Mouse (Mus musculus) lung, embryonic 16.5 days (tissue): Measurements from ENCODE around the gene Tfam. TPM values are rescaled to one million over a fixed set of nuclear protein-coding genes. Genes with fewer than 3 reads are reported as not detected.

Experiments
- ATAC-seq: fragments of 200-750 bp; cut with Nextera tagmentation; 2 replicates; pipeline ENCODE4 v1.8.0; 2017; ENCODE audit warnings: low read depth, mild to moderate bottlenecking, moderate library complexity
- H3K27ac ChIP-seq: fragments of 300-500 bp; sonication (generic); 2 replicates; pipeline ENCODE4 v1.5.1; 2014; ENCODE audit warnings: mild to moderate bottlenecking, control low read depth, low read length
- H3K27me3 ChIP-seq: fragments of 300-500 bp; sonication (generic); 2 replicates; pipeline ENCODE4 v1.6.1; 2014; ENCODE audit warnings: low read depth, low read length, mixed read lengths; ENCODE audit not compliant: control insufficient read depth, insufficient read depth
- H3K36me3 ChIP-seq: fragments of 300-500 bp; sonication (generic); 2 replicates; pipeline ENCODE4 v1.6.1; 2014; ENCODE audit warnings: low read length; ENCODE audit not compliant: control insufficient read depth, insufficient read depth
- H3K4me1 ChIP-seq: fragments of 300-500 bp; sonication (generic); replicated peaks from 2 replicates; pipeline ENCODE4 v1.6.1; 2014; ENCODE audit warnings: low read length, mixed read lengths; ENCODE audit not compliant: control insufficient read depth, insufficient read depth
- H3K4me2 ChIP-seq: fragments of 300-500 bp; sonication (generic); 2 replicates; pipeline ENCODE4 v1.6.1; 2014; ENCODE audit warnings: low read depth, low read length, control low read depth
- H3K4me3 ChIP-seq: fragments of 300-500 bp; sonication (generic); 2 replicates; pipeline ENCODE4 v1.5.1; 2014; ENCODE audit warnings: mild to moderate bottlenecking, low read length, control low read depth
- H3K9ac ChIP-seq: fragments of 300-500 bp; sonication (generic); 2 replicates; pipeline ENCODE4 v1.6.1; 2014; ENCODE audit warnings: low read length, control low read depth
- H3K9me3 ChIP-seq: fragments of 300-500 bp; sonication (generic); 2 replicates; pipeline ENCODE4 v1.6.1; 2016; ENCODE audit warnings: low read length; ENCODE audit not compliant: control insufficient read depth
- WGBS: fragments of 180-500 bp; shearing (Covaris S2); extraction: QIAGEN DNeasy Blood & Tissue Kit; methylation state at CpG from one replicate; pipeline ENCODE4 v1.1.7; 2014; 5-methylcytosine and 5-hydroxymethylcytosine counted together
- polyA plus RNA-seq: library from polyadenylated mRNA; unstranded; fragments of >200 nt; fragmentation: Nextera tagmentation; extraction: Ambion mirVana; gene quantifications from 2 replicates; pipeline ENCODE4 v1.2.1, GENCODE M21; 2015

Gene Tfam
- polyA plus RNA-seq, 1 experiment from 2014 or later = 65.1 TPM

GRCm38 (mm10) chr10:71200964-71201363, 37.1 kb downstream of the Tfam start:
- H3K9ac ChIP-seq = no peak overlapping the region
- H3K27ac ChIP-seq = no peak overlapping the region
- no peaks in the 10 kb centered on the region for H3K9me3 ChIP-seq
- WGBS = 62% methylated on average over 5 of the region's 5 CpGs
- H3K4me2 ChIP-seq = no peak overlapping the region
- H3K4me1 ChIP-seq = 0 out of 2 replicates have a peak, but pooled peaks cover 2% of the 10 kb centered on the region
- no peak overlapping the region for H3K4me3 ChIP-seq
- no peaks in the 10 kb centered on the region for H3K36me3 ChIP-seq
- H3K27me3 ChIP-seq = no peaks in the 10 kb centered on the region
- ATAC-seq = no peak

- H3K27me3 ChIP-seq = no peaks in the 10 kb centered on the region
- H3K9me3 ChIP-seq = no peaks in the 10 kb centered on the region
- no peaks in the 10 kb centered on the region for H3K36me3 ChIP-seq
- no peak overlapping the region for H3K4me3 ChIP-seq
- H3K4me1 ChIP-seq = 0 out of 2 replicates have a peak, but pooled peaks cover 2% of the 10 kb centered on the region
- no peak overlapping the region for H3K4me2 ChIP-seq
- 66% methylated on average over 8 of the region's 8 CpGs for WGBS
- no peak overlapping the region for H3K27ac ChIP-seq
- no peak for ATAC-seq
- H3K9ac ChIP-seq = no peak overlapping the region
Observed at GRCm38 (mm10) chr10:71198676-71199075, 39.4 kb downstream of the Tfam start.

GRCm38 (mm10) chr10:71197036-71197785, 40.9 kb downstream of the Tfam start:
- Histone ChIP-seq H3K4me2 (no peak overlapping the region), H3K4me1 (peaks cover 8% of the 10 kb centered on the region; the same call in 1 of the 2 replicates), H3K9ac (no peak overlapping the region), H3K27ac (no peak overlapping the region), H3K9me3 (no peaks in the 10 kb centered on the region), H3K4me3 (no peak overlapping the region), H3K36me3 (no peaks in the 10 kb centered on the region), H3K27me3 (no peaks in the 10 kb centered on the region)
- 0 out of 2 replicates have a peak, but pooled peaks have one; percentile 12 for ATAC-seq
- 28% methylated on average over 14 of the region's 14 CpGs for WGBS

GRCm38 (mm10) chr10:71195501-71195900, 42.6 kb downstream of the Tfam start:
- peaks cover 8% of the 10 kb centered on the region; the same call in 1 of the 2 replicates for H3K4me1 ChIP-seq
- peak overlapping the region; percentile 25; the same call in 1 of the 2 replicates for H3K4me2 ChIP-seq
- peak; percentile 33; the same call in 1 of the 2 replicates for ATAC-seq
- no peaks in the 10 kb centered on the region for H3K27me3 ChIP-seq
- no peak overlapping the region for H3K27ac ChIP-seq
- no peaks in the 10 kb centered on the region for H3K9me3 ChIP-seq
- no peak overlapping the region for H3K9ac ChIP-seq
- H3K4me3 ChIP-seq = no peak overlapping the region
- 33% methylated on average over 9 of the region's 9 CpGs for WGBS
- H3K36me3 ChIP-seq = no peaks in the 10 kb centered on the region

- no peak overlapping the region for H3K9ac ChIP-seq
- H3K9me3 ChIP-seq = no peaks in the 10 kb centered on the region
- H3K36me3 ChIP-seq = no peaks in the 10 kb centered on the region
- 76% methylated on average over 7 of the region's 7 CpGs for WGBS
- H3K4me2 ChIP-seq = no peak overlapping the region
- H3K27me3 ChIP-seq = no peaks in the 10 kb centered on the region
- peaks cover 8% of the 10 kb centered on the region; the same call in 1 of the 2 replicates for H3K4me1 ChIP-seq
- no peak overlapping the region for H3K4me3 ChIP-seq
- ATAC-seq = no peak
- no peak overlapping the region for H3K27ac ChIP-seq
Observed at GRCm38 (mm10) chr10:71194713-71195112, 43.4 kb downstream of the Tfam start.

DNA sequence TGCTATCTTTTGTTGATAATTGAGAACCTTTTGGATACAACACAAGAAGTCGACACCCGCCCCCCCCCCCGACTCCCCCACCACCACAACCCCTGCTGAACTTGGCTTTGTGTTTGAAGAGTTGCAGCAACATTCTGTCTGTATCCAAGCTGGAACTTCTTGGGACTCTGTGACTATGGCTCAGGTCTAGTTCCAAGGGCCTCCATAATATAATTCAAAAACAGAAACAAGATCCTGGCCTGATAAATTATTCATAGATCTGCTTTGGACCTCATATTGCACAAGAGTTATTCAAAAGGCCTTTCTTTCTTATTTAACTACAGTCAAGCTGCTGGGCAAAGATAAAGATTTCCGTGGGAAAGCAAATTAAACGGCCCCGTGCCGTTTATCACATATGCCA, 44.8 kb downstream of the Tfam start:
- H3K9me3 ChIP-seq = no peaks in the 10 kb centered on the region
- no peaks in the 10 kb centered on the region for H3K27me3 ChIP-seq
- peaks cover 8% of the 10 kb centered on the region; the same call in 1 of the 2 replicates for H3K4me1 ChIP-seq
- WGBS = 46% methylated on average over 7 of the region's 7 CpGs
- no peaks in the 10 kb centered on the region for H3K36me3 ChIP-seq
- no peak overlapping the region for H3K9ac ChIP-seq
- no peak overlapping the region for H3K4me3 ChIP-seq
- peak; percentile 64 for ATAC-seq
- H3K4me2 ChIP-seq = no peak overlapping the region
- H3K27ac ChIP-seq = peak overlapping the region; percentile 75

- Histone ChIP-seq H3K9me3 (no peaks in the 10 kb centered on the region), H3K4me3 (no peak overlapping the region), H3K36me3 (no peaks in the 10 kb centered on the region), H3K9ac (no peak overlapping the region), H3K4me2 (peak overlapping the region; percentile 27; the same call in 1 of the 2 replicates), H3K27ac (peak overlapping the region; percentile 75), H3K4me1 (peaks cover 8% of the 10 kb centered on the region; the same call in 1 of the 2 replicates), H3K27me3 (no peaks in the 10 kb centered on the region)
- WGBS = 34% methylated on average over 11 of the region's 11 CpGs
- ATAC-seq = peak; percentile 71
Observed at GRCm38 (mm10) chr10:71192886-71193285, 45.2 kb downstream of the Tfam start.

- Histone ChIP-seq H3K4me2 (no peak overlapping the region), H3K9ac (no peak overlapping the region), H3K27me3 (no peaks in the 10 kb centered on the region), H3K27ac (no peak overlapping the region), H3K4me1 (peaks cover 9% of the 10 kb centered on the region), H3K36me3 (no peaks in the 10 kb centered on the region), H3K4me3 (no peak overlapping the region), H3K9me3 (no peaks in the 10 kb centered on the region)
- WGBS = 78% methylated on average over 4 of the region's 4 CpGs
- no peak for ATAC-seq
Observed at GRCm38 (mm10) chr10:71188681-71189080, 49.4 kb downstream of the Tfam start.

GRCm38 (mm10) chr10:71185059-71185458, 53.0 kb downstream of the Tfam start:
- H3K36me3 ChIP-seq = no peaks in the 10 kb centered on the region
- H3K27me3 ChIP-seq = no peaks in the 10 kb centered on the region
- no peak overlapping the region for H3K4me3 ChIP-seq
- 68% methylated on average over 7 of the region's 7 CpGs for WGBS
- H3K27ac ChIP-seq = no peak overlapping the region
- H3K9ac ChIP-seq = no peak overlapping the region
- H3K4me1 ChIP-seq = peaks cover 7% of the 10 kb centered on the region; the same call in 1 of the 2 replicates
- no peak overlapping the region for H3K4me2 ChIP-seq
- 0 out of 2 replicates have a peak, but pooled peaks cover 1% of the 10 kb centered on the region for H3K9me3 ChIP-seq
- ATAC-seq = no peak
